Mouse (Mus musculus) left cerebral cortex, adult 6 months (tissue): Measurements from ENCODE around the gene Zfp961. TPM values are rescaled to one million over a fixed set of nuclear protein-coding genes. Genes with fewer than 3 reads are reported as not detected.

Experiments
- long read RNA-seq, 2 experiments: library from polyadenylated mRNA; unstranded; transcript quantifications; one replicate each; pipeline ENCODE4 v2.0.0; 2019 to 2020
- polyA plus RNA-seq: library from polyadenylated mRNA; unstranded; fragments of <200 nt; fragmentation: Nextera tagmentation; gene quantifications from 2 replicates; pipeline ENCODE4 v1.2.3, GENCODE M21; 2021

Gene Zfp961
- polyA plus RNA-seq = 11.0 and 11.6 TPM in 2 replicates
- long read RNA-seq, experiment 1, transcript Zfp961-208 (2 exons, 701 nt) = minor isoform, 5 of 55 reads
- long read RNA-seq, experiment 1, transcript Zfp961-201 (4 exons, 2,713 nt) = minor isoform, 10 of 55 reads
- long read RNA-seq, experiment 1, transcript Zfp961-204 (3 exons, 601 nt) = major isoform, 21 of 55 reads
- long read RNA-seq, experiment 1, transcript Zfp961-207 (3 exons, 416 nt) = minor isoform, 8 of 55 reads
- long read RNA-seq, experiment 1, partial matches to known transcripts = 4 of 55 reads
- long read RNA-seq, experiment 1, other reads (novel, unspliced or antisense) = 7 of 55 reads
- long read RNA-seq, experiment 2, partial matches to known transcripts = 0 of 4 reads
- long read RNA-seq, experiment 2, other reads (novel, unspliced or antisense) = 2 of 4 reads

GRCm38 (mm10) chr8:71950482-71951221 is at the start of gene Zfp961:
Zfp961 (plus strand) TSS chr8:71951038.

GRCm38 (mm10) chr8:71908309-71909261 is 42.3 kb upstream of the Zfp961 start, which contains the start of the genes Zfp882 and Zfp617:
Zfp882 (plus strand) TSS chr8:71908608.
Zfp617 (plus strand) TSS chr8:71908635.

GRCm38 (mm10) chr8:72009473-72009872 is 58.6 kb downstream of the Zfp961 start, which contains the start of gene Cyp4f18:
Cyp4f18 (minus strand) TSS chr8:72009626.

GRCm38 (mm10) chr8:72040918-72041317 is 90.1 kb downstream of the Zfp961 start, which contains the start of gene Olfr372:
Olfr372 (plus strand) TSS chr8:72041218.

Other genes with a start within 250 kb of the Zfp961 start
- gene B3gnt3, start 249.2 kb upstream of the Zfp961 start, polyA plus RNA-seq = 0.43 and 0.51 TPM in 2 replicates
- gene Fcho1, start 225.3 kb upstream of the Zfp961 start, polyA plus RNA-seq = 27.1 and 46.0 TPM in 2 replicates
- 3.0 and 3.2 TPM in 2 replicates for gene Zfp709, start 69.0 kb upstream of the Zfp961 start, polyA plus RNA-seq
- 2.4 and 2.5 TPM in 2 replicates for gene Zfp882, start 42.4 kb upstream of the Zfp961 start, polyA plus RNA-seq
- 17.1 and 18.1 TPM in 2 replicates for gene Zfp617, start 42.4 kb upstream of the Zfp961 start, polyA plus RNA-seq
- 0.08 TPM in 1 of 2 replicates, not detected in the other for gene Cyp4f18, start 58.6 kb downstream of the Zfp961 start, polyA plus RNA-seq
- gene Olfr372, start 90.2 kb downstream of the Zfp961 start, polyA plus RNA-seq = not detected in 2 replicates
- not detected in 2 replicates for gene Olfr373, start 132.1 kb downstream of the Zfp961 start, polyA plus RNA-seq
- not detected in 2 replicates for gene Olfr374, start 156.0 kb downstream of the Zfp961 start, polyA plus RNA-seq
- 25.2 and 27.4 TPM in 2 replicates for gene Tpm4, start 183.9 kb downstream of the Zfp961 start, polyA plus RNA-seq
- 42.4 and 62.1 TPM in 2 replicates for gene Rab8a, start 210.2 kb downstream of the Zfp961 start, polyA plus RNA-seq
- 0.16 TPM in 1 of 2 replicates, not detected in the other for gene Hsh2d, start 238.6 kb downstream of the Zfp961 start, polyA plus RNA-seq